Mouse (Mus musculus) G1E (cell line): ENCODE measurements around the gene Cyp4f17.

ENCODE experiments used
- CTCF ChIP-seq: IDR thresholded peaks from 2 replicates; pipeline ENCODE4 v1.5.1; 2012; ENCODE audit warnings: low read depth, low read length, inconsistent platforms, mixed read lengths
- GATA1 ChIP-seq: IDR thresholded peaks from 2 replicates; pipeline ENCODE4 v1.6.1; 2012; ENCODE audit warnings: borderline replicate concordance, low read length, inconsistent platforms, mixed read lengths
- GATA2 ChIP-seq: IDR thresholded peaks from 2 replicates; pipeline ENCODE4 v1.6.1; 2012; ENCODE audit warnings: low read depth, low read length, inconsistent platforms, borderline replicate concordance
- POLR2AphosphoS5 ChIP-seq: IDR thresholded peaks from 2 replicates; pipeline ENCODE4 v1.6.1; 2012; ENCODE audit warnings: low read depth, low read length, inconsistent platforms; ENCODE audit not compliant: insufficient replicate concordance
- TAL1 ChIP-seq: conservative IDR thresholded peaks from 2 replicates; pipeline ENCODE4 v1.6.1; 2012; ENCODE audit warnings: low read depth, low read length, inconsistent platforms, mixed read lengths

GRCm38 (mm10) chr17:32503111-32503510 lies 2.7 kb upstream of the Cyp4f17 start:
- TF ChIP-seq CTCF (no peak), TAL1 (no peak), GATA1 (no peak), POLR2AphosphoS5 (no peak), GATA2 (no peak)
